Mouse (Mus musculus) intestine, embryonic 16.5 days (tissue): Measurements from ENCODE around the gene 2410137M14Rik. TPM values are rescaled to one million over a fixed set of nuclear protein-coding genes. Genes with fewer than 3 reads are reported as not detected.

Source experiments
- ATAC-seq: fragments of 200-750 bp; cut with Nextera tagmentation; 2 replicates; pipeline ENCODE4 v1.8.0; 2017; ENCODE audit warnings: moderate TSS enrichment, moderate library complexity
- H3K27ac ChIP-seq: fragments of 300-500 bp; sonication (generic); 2 replicates; pipeline ENCODE4 v1.5.1; 2014; ENCODE audit warnings: mild to moderate bottlenecking, low read length
- H3K27me3 ChIP-seq: fragments of 300-500 bp; sonication (generic); replicated peaks from 2 replicates; pipeline ENCODE4 v1.6.1; 2014; ENCODE audit warnings: low read length, control low read depth, mixed read lengths; ENCODE audit not compliant: control insufficient read depth, insufficient read depth
- H3K36me3 ChIP-seq: fragments of 300-500 bp; sonication (generic); 2 replicates; pipeline ENCODE4 v1.6.1; 2014; ENCODE audit warnings: low read length, control low read depth; ENCODE audit not compliant: control insufficient read depth, insufficient read depth
- H3K4me1 ChIP-seq: fragments of 300-500 bp; sonication (generic); 2 replicates; pipeline ENCODE4 v1.6.1; 2014; ENCODE audit warnings: low read length, control low read depth, mixed read lengths; ENCODE audit not compliant: control insufficient read depth, insufficient read depth
- H3K4me2 ChIP-seq: fragments of 300-500 bp; sonication (generic); 2 replicates; pipeline ENCODE4 v1.6.1; 2014; ENCODE audit warnings: low read depth, low read length, control low read depth
- H3K4me3 ChIP-seq: fragments of 300-500 bp; sonication (generic); 2 replicates; pipeline ENCODE4 v1.5.1; 2014; ENCODE audit warnings: mild to moderate bottlenecking, low read length
- H3K9ac ChIP-seq: fragments of 300-500 bp; sonication (generic); 2 replicates; pipeline ENCODE4 v1.6.1; 2014; ENCODE audit warnings: low read depth, low read length
- H3K9me3 ChIP-seq: fragments of 300-500 bp; sonication (generic); 2 replicates; pipeline ENCODE4 v1.6.1; 2016; ENCODE audit warnings: low read length, control low read depth; ENCODE audit not compliant: control insufficient read depth
- WGBS: fragments of 180-500 bp; shearing (Covaris S2); extraction: QIAGEN DNeasy Blood & Tissue Kit; methylation state at CpG from one replicate; pipeline ENCODE4 v1.1.7; 2014; 5-methylcytosine and 5-hydroxymethylcytosine counted together
- polyA plus RNA-seq: library from polyadenylated mRNA; unstranded; fragments of >200 nt; fragmentation: Nextera tagmentation; extraction: Ambion mirVana; gene quantifications from 2 replicates; pipeline ENCODE4 v1.2.1, GENCODE M21; 2015

2410137M14Rik gene
- polyA plus RNA-seq, 1 experiment from 2014 or later = not detected

DNA sequence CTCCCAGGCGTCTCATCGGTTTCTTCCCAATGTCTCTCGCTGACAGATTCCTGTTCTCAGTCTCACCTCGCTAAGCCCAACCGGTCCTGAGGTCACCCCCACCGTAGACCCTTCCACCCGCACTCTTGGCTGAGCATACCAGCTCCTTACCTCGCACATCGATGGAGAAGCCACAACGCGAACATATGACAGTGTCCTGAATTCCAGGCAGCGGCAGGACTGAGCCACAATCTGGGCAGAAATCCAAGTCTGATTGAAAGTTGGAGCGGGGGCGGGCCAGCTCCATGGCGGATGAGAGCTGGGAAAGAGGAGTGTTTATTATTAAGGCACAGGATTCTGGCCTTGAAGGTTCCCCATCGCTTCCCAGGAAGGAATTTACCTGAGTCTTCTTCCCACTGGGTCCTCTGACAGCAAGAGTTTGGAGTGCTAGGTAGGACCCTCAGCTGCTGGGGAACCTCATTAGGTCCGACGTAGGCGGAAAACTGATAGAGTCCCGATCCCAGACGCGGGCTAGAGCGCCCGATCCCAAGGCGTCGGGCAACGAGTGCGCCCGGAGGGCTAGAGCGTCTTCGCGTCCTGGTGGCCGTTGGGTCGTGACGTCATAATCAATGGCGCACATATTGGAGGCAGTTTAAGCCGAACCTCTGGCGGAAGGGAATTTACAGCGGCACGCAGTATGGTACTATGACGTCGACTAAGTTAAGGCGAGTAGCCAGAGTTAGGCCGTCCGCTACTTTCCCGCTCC lies 22.9 kb downstream of the 2410137M14Rik start, which contains the start of the genes Znrd1 and Znrd1as:
Gene Znrd1, minus strand, starts transcription at position 561 of the 745 bp plus-strand sequence.
Gene Znrd1as, plus strand, starts transcription at position 594 of the 745 bp plus-strand sequence.
- no peaks in the 10 kb centered on the region for H3K27me3 ChIP-seq
- ATAC-seq = peak; percentile 98
- H3K9ac ChIP-seq = peak within 1 kb of the TSS; percentile 82
- peak within 1 kb of the TSS; percentile 75 for H3K27ac ChIP-seq
- peak within 1 kb of the TSS; percentile 59 for H3K4me2 ChIP-seq
- H3K4me3 ChIP-seq = peak within 1 kb of the TSS; percentile 69
- H3K9me3 ChIP-seq = no peaks in the 10 kb centered on the region
- 0 out of 2 replicates have a peak, but pooled peaks cover 8% of the 10 kb centered on the region for H3K4me1 ChIP-seq
- H3K36me3 ChIP-seq = no peaks in the 10 kb centered on the region
- under 1% methylated on average over 46 of the region's 46 CpGs for WGBS

DNA sequence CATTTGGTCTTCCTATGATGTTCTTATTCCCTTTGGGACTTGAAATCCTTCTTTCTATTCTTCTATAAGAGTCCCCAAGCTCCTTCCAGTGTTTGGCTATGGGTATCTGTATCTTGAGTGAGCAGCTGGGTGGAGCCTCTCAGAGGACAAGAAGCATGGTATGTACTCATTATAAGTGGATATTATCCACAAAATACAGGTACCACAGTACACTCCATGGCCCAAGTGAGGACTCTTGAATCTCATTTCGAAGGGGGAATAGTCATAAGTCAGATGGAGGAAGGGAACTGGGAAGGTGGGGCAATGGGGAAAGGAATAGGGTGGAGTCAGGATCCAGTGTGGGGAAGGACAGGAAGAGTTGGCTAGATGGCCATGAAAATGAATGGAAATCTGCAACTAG lies 28.0 kb downstream of the 2410137M14Rik start:
- Histone ChIP-seq H3K36me3 (no peaks in the 10 kb centered on the region), H3K4me1 (peaks cover 10% of the 10 kb centered on the region), H3K4me2 (no peak overlapping the region), H3K9me3 (no peaks in the 10 kb centered on the region), H3K27ac (no peak overlapping the region), H3K4me3 (no peak overlapping the region), H3K9ac (no peak overlapping the region), H3K27me3 (no peaks in the 10 kb centered on the region)
- 88% methylated on average over 1 of the region's 1 CpGs for WGBS
- no peak for ATAC-seq

DNA sequence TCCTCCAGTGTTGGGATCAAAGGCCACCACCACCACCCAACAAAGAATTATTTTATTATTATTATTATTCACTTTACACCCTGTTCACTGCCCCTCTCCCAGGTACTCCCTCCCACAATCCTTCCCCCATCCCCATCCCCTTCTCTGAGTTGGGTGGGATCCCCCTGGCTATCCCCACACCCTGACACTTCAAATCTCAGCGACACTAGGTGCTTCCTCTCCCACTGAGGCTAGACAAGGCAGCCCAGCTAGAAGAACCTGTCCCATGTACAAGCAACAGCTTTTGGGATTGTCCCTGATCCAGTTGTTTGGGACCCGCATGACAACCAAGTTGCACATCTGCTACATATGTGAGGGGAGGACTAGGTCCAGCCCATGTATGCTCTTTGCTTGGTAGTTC lies 28.4 kb downstream of the 2410137M14Rik start:
- H3K4me1 ChIP-seq = peaks cover 9% of the 10 kb centered on the region
- H3K36me3 ChIP-seq = no peaks in the 10 kb centered on the region
- H3K9me3 ChIP-seq = no peaks in the 10 kb centered on the region
- H3K9ac ChIP-seq = no peak overlapping the region
- H3K4me3 ChIP-seq = no peak overlapping the region
- no peaks in the 10 kb centered on the region for H3K27me3 ChIP-seq
- no peak overlapping the region for H3K27ac ChIP-seq
- ATAC-seq = no peak
- WGBS = 88% methylated on average over 2 of the region's 2 CpGs
- no peak overlapping the region for H3K4me2 ChIP-seq

DNA sequence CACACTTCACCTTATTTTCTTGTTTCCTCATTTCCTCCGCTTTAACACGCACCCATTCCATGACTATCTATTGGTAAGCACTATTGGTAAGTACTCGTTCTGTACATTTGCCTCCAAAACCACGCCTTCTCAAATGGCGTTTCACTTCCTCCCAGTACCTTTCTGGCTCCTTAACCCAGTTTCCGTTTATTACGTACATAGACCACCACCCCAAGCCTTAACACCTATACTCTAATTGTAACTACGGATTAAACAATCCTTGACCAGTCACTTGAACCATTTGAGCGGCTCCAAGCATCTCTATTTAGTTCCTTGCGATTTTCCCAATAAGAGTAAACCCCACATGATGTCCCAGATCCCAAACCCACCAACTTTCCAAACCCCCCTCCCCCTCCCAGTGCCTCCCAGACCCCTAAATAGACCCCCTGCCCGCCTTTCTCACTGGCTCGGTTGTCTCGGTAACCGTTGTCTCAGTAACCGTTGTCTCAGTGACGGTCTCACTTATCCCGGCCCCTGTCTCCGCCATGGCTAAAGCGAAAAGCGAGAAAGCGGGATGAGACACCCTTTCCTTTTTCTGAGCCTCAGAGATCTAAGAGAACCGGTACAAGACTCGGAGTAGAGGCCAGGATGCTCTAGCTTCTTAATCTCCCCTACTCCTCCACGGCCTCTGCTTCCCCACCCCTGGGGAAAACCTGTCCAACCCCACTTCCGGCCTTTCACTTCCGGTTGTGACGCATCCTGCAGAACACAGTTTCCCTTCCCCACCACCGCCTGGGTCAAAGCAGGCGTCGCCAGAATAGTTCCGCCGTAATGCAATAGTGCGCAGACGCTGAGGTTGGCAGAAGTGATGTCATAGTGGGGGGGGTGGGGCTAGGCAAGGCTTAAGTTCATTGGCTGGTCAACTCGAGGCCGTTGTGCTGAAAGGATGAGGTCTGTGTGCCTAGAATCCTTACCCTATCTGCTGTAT lies 29.8 kb downstream of the 2410137M14Rik start, which contains the start of gene Ppp1r11:
Gene Ppp1r11, minus strand, starts transcription at position 761 of the 967 bp plus-strand sequence.
- WGBS = 2% methylated on average over 36 of the region's 36 CpGs
- Histone ChIP-seq H3K9me3 (no peaks in the 10 kb centered on the region), H3K27me3 (no peaks in the 10 kb centered on the region)

DNA sequence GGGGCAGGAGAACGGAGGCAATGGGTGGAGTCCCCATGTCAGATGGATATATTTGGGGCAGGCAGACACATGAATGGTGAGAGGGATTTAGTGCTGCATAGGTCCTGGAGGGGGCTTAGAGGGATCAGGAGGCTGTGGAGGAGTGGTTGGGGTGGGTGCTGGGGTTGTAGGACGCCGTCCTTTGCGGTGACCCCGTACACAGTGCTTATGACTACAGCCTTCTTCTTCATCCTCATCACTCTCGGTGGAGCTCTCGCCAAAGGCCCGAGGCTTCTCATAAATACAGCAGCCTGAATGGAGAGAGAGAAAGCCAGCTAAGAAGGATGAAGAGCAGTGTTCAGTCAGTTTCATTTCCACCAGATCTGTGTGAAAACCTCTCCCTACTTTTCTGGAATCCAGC lies 31.8 kb downstream of the 2410137M14Rik start:
- no peaks in the 10 kb centered on the region for H3K36me3 ChIP-seq
- H3K27ac ChIP-seq = no peak overlapping the region
- H3K4me3 ChIP-seq = no peak overlapping the region
- no peak for ATAC-seq
- H3K4me2 ChIP-seq = no peak overlapping the region
- peaks cover 1% of the 10 kb centered on the region; the same call in 1 of the 2 replicates for H3K27me3 ChIP-seq
- peaks cover 6% of the 10 kb centered on the region for H3K4me1 ChIP-seq
- H3K9ac ChIP-seq = no peak overlapping the region
- no peaks in the 10 kb centered on the region for H3K9me3 ChIP-seq
- WGBS = 93% methylated on average over 7 of the region's 8 CpGs

More for the DNA sequence above, 29.8 kb downstream of the 2410137M14Rik start, which contains the start of gene Ppp1r11:
- peaks cover 6% of the 10 kb centered on the region for H3K4me1 ChIP-seq
- 0 out of 2 replicates have a peak within 1 kb of the TSS, but pooled peaks have one; percentile 55 for H3K27ac ChIP-seq
- ATAC-seq = peak; percentile 95
- H3K4me3 ChIP-seq = peak within 1 kb of the TSS; percentile 73
- H3K4me2 ChIP-seq = peak within 1 kb of the TSS; percentile 68
- H3K9ac ChIP-seq = peak within 1 kb of the TSS; percentile 81
- H3K36me3 ChIP-seq = no peaks in the 10 kb centered on the region

DNA sequence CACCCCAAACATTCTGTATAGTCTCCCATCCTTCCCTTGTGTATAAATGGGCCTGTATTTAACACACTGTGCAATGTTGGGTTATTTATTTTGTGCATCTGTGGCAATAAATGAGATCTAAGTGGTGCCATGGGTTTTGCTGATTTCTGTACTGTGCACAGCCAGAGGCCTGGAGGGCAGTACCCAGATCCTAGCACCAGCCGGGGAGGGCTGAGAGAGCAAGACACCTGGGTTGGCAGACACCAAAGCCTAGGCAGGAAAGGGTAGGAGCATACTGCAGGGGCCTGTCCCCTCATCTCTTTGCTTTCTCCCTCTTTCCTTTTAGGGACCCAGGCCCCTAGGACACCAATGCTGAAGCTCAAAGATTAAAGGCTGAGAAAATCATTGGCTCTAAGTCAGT lies 32.8 kb downstream of the 2410137M14Rik start:
- H3K4me1 ChIP-seq = peaks cover 7% of the 10 kb centered on the region
- no peak overlapping the region for H3K4me2 ChIP-seq
- H3K36me3 ChIP-seq = no peaks in the 10 kb centered on the region
- no peak for ATAC-seq
- no peaks in the 10 kb centered on the region for H3K9me3 ChIP-seq
- no peak overlapping the region for H3K9ac ChIP-seq
- WGBS = 83% methylated on average over 1 of the region's 1 CpGs
- H3K4me3 ChIP-seq = no peak overlapping the region
- peaks cover 5% of the 10 kb centered on the region for H3K27me3 ChIP-seq
- H3K27ac ChIP-seq = no peak overlapping the region

DNA sequence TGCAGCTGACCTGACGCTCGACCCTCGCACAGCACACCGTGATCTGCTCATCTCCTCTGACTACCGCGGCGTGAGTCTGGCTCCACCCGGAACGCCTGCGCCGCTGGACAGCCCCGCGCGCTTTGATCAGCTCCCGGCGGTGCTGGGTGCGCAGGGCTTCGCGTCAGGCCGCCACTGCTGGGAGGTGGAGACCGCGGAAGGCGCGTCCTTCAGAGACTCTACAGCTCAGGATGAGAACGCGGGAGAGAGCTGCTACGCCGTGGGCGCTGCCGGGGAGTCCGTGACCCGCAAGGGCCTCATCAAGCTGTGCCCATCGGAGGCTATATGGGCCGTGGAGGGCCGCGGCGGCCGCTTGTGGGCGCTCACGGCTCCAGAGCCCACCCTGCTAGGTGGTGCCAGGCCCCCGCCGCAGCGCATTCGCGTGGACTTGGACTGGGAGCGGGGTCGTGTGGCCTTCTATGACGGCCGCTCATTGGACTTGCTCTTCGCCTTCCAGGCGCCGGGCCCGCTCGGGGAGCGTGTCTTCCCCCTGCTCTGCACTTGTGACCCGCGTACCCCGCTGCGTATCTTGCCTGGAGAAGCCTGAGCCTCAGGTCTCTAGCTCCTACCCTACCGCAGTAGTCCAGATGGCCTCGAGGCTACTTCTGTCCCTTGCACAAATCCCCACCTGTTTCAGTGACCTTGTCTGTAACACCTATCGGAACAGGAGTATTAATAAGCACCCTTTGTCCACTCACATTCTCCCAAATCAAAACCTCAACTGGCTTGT lies 33.8 kb downstream of the 2410137M14Rik start:
- peak; percentile 49 for ATAC-seq

DNA sequence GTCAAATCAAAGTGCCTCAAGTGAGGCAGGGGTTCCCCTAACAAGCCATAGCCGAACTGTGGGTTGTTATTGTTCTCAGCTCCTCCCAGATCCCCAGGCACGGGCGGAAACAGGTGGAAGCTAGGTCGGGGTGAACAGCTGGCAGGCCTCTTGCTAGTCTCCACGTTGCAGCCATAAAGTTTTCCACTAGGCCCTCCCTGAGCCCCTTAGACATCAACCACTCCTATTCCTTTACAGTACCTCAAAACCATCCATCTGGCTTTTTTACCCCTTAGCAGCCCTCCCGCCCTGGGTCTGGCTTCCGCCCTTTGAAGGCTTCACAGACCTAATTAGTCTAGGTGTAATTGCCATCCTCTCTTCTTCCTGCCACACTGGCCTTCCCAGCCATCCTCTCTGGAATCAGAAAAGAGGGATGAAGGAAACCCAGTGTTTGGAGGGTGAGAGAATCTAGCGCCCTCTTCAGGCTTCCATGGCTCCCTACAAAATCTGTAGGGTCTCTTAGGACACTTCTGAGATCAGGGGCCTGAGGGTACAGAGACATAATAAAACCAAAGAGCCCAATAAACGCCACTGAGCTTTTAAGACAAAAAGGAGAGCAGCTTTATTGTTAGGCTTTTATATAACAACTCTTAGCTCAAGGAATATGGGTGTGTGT lies 36.8 kb downstream of the 2410137M14Rik start:
- Histone ChIP-seq H3K9me3 (no peaks in the 10 kb centered on the region), H3K27ac (no peak overlapping the region), H3K36me3 (no peaks in the 10 kb centered on the region), H3K4me2 (no peak overlapping the region), H3K27me3 (peaks cover 23% of the 10 kb centered on the region), H3K9ac (no peak overlapping the region), H3K4me3 (no peak overlapping the region), H3K4me1 (peaks cover 8% of the 10 kb centered on the region)
- 20% methylated on average over 9 of the region's 9 CpGs for WGBS
- no peak for ATAC-seq

More for the DNA sequence above, 33.8 kb downstream of the 2410137M14Rik start:
- 1% methylated on average over 62 of the region's 62 CpGs for WGBS
- peaks cover 16% of the 10 kb centered on the region for H3K27me3 ChIP-seq
- H3K9me3 ChIP-seq = no peaks in the 10 kb centered on the region
- peak overlapping the region; percentile 77 for H3K9ac ChIP-seq
- no peaks in the 10 kb centered on the region for H3K36me3 ChIP-seq
- peaks cover 15% of the 10 kb centered on the region for H3K4me1 ChIP-seq
- peak overlapping the region; percentile 29; the same call in 1 of the 2 replicates for H3K27ac ChIP-seq
- H3K4me2 ChIP-seq = peak overlapping the region; percentile 95
- peak overlapping the region; percentile 61 for H3K4me3 ChIP-seq
